Mouse (Mus musculus) CD4-positive, CD25-positive, alpha-beta regulatory T cell, adult 2 months (primary cell): Measurements from ENCODE around the gene Mgat3.

ENCODE experiments used
- DNase-seq: peaks from one replicate; pipeline ENCODE4 v3.0.0-alpha.2; 2012; ENCODE audit warnings: low read depth, low spot score

The Mgat3 gene

DNA sequence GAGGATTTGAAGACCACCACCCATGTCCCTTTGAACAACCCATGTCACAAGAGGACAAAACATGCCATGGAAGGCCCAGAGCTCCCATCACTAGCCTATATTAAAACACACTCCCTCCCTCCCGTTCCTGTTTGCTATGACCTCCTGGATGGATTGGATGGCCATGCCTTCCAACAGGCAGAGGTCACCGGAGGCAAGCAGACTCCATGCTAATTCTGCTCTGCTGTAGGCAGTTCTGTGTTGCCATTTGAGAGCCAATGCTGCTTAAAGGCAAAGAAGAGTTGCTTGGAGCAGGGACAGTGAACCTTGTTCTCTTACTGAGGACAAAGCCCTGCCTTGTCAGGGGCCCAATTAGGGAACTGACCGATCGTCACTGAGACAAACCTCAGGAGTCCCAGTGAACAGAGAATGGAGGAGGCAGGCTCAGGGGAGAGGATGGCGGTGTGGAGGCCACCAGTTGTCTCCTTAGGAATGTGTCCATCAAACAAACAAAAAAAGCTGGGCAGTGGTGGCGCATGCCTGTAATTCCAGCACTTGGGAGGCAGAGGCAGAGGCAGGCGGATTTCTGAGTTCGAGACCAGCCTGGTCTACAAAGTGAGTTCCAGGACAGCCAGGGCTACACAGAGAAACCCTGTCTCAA is 86.0 kb downstream of the Mgat3 start:
- no peak for DNase-seq

DNA sequence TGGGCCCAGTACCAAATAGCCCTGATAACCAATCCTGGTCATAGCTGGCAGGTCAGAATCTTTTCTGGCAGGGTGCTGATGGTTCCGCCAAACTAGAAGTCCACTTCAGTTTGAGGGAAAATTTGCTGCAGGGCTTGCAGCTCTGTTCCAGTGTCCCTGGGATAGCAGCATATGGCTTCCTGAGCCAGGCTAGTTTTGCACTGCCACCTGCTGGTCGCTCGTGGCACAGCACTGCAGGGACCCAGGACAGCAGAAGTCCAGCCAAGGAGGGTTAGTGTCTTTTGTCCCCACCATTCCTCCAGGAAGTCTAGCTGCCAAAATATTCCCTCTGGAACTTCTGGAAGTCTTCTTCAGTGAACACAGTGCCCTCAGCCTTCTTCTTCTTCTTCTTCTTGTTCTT is 87.2 kb downstream of the Mgat3 start:
- peak; percentile 87 for DNase-seq

DNA sequence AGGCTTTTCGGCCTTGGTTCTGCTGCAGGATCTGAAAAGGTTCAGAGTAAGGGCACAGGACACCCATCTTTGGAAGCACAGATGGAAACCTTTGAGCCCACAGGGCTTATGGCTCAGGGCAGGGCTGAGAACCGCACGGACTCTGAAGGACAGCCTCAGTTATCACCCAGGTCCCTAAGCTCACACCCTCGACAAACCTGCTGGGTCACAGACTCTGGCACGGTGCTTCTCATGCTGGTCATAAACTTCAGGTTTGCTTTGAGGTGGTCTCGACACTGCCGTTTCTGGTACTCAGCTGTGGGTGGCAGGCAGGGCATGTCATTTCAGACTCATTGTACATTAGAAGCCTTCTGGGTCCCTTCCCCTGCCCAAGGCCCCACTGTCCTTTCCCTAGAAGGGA is 87.6 kb downstream of the Mgat3 start:
- DNase-seq = no peak

DNA sequence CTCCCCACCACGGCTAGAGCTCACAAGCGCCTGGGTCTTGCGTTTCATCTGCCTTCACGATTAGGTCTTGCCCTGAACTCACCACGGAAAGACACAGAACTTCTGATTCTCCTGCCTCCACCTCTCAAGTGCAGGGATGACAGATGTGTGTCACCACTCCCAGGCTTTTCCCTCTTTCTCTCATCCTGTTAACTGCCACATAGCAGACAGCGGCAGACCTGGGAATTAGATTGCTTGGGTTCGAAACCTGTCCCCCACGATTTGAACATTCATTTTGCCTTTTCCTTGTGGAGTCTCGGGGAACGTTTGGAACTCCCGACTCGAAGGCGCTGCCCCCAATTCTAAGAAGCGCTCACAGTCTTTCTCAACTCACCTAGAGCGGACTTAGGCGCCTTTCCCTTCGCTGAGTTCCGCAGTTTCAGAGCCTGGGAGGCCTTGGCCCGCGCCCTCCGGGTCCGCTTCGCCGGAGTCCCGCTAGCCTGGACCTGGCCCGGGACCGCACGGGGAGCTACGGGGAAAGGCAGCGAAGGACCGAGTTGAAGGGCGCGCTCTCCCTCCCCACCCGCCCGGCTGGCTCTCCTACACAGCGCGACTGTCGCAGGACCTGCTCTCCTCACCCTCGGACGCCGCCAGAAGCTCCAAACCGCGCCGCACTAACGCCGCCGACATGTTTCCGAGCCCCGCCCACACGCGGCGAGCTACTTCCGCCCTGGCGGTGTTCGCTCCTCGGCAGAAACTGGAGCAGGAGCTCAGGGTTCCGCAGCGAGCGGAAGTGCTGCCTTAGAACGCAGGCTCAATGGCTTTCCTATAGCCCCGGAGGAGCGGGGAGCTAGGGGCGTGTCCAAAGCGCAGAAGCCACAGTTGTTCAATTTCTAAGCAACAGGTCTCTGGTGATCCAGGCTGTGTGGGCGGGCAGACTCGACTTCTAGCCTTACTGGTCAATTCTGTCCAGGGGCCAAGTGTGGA is 90.4 kb downstream of the Mgat3 start, which contains the start of gene Rps19bp1:
TSS of gene Rps19bp1 (minus strand) at position 706 of the 966 bp plus-strand sequence.
- DNase-seq = peak; percentile 97
